Mouse (Mus musculus) activated CD4-positive, CD25-positive, alpha-beta regulatory T cell (primary cell): ENCODE results near the gene Vmn1r58. TPM values are rescaled to one million over a fixed set of nuclear protein-coding genes. Genes with fewer than 3 reads are reported as not detected.

Source experiments
- polyA plus RNA-seq, 2 experiments: library from polyadenylated mRNA; unstranded; fragments of 100-300 nt; shearing (Covaris generic); gene quantifications; one replicate each; pipeline ENCODE4 v1.2.1; 2017

Vmn1r58 gene
- under 1 TPM; 0.01 to 0.06 TPM for polyA plus RNA-seq

GRCm38 (mm10) chr7:5413296-5413695 is at the start of gene Vmn1r58:
Vmn1r58 (minus strand) TSS chr7:5413396.

GRCm38 (mm10) chr7:5456674-5457073 is 43.5 kb upstream of the Vmn1r58 start, which contains the start of gene Vmn1r59:
Vmn1r59 (minus strand) TSS chr7:5456774.

Other genes with a start within 250 kb of the Vmn1r58 start
- not detected for gene Vmn1r56, start 216.6 kb downstream of the Vmn1r58 start, polyA plus RNA-seq
- gene Vmn1r57, start 194.9 kb downstream of the Vmn1r58 start, polyA plus RNA-seq = not detected
- gene Gm5065, start 62.9 kb downstream of the Vmn1r58 start, polyA plus RNA-seq = not detected
- under 1 TPM in 1 of 2 experiments, not detected in 1; 0.27 TPM for gene Nlrp2, start 62.4 kb downstream of the Vmn1r58 start, polyA plus RNA-seq
- not detected for gene Vmn1r59, start 43.4 kb upstream of the Vmn1r58 start, polyA plus RNA-seq
- under 1 TPM in 1 of 2 experiments, not detected in 1; 0.04 TPM for gene Vmn2r28, start 80.6 kb upstream of the Vmn1r58 start, polyA plus RNA-seq
- under 1 TPM; 0.04 to 0.06 TPM for gene Vmn1r60, start 133.9 kb upstream of the Vmn1r58 start, polyA plus RNA-seq
- under 1 TPM in 1 of 2 experiments, not detected in 1; 0.02 TPM for gene Vmn1r61, start 199.9 kb upstream of the Vmn1r58 start, polyA plus RNA-seq